In the genomic region with DNA sequence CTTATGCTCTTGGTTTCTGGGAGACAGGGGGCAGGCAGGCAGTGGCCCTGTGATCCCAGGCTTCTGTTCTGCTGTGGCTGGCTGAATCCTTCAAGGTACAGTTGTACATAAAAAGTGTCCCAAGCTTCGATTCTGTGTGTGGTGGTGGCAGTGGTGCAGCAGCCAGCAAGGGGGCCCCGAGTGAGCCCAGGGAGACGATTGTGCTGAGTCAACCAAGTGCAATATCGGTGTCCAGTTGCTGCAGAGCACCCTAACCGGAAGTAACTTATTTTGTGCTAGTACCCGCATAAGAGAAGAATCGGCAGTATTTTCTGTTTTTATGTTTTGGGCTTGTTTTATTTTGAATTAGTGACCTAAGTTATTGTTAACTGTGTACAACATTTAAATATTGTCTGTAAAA, we compare ENCODE assay signal across 21 mouse cellular contexts. TPM values are rescaled to one million over a fixed set of nuclear protein-coding genes. Genes with fewer than 3 reads are reported as not detected.
"Had no signal": no experiment of that assay in that cellular context is flagged by ENCODE, and none has a peak within 500 bp of the region (broad histone marks: within the 10 kb centered on the region; RNA-seq: fewer than 3 reads in every experiment).

No protein-coding gene starts in this region.

- H3K9ac ChIP-seq: limb, embryonic 15.5 days; liver, embryonic 15.5 days; lung, embryonic 14.5 days; midbrain, embryonic 12.5 days; neural tube, embryonic 12.5 days had no signal

- H3K36me3 ChIP-seq: limb, embryonic 15.5 days; liver, embryonic 15.5 days; midbrain, embryonic 12.5 days; neural tube, embryonic 12.5 days had no signal

- H3K27ac ChIP-seq: limb, embryonic 15.5 days; liver, embryonic 15.5 days; midbrain, embryonic 12.5 days; neural tube, embryonic 12.5 days had no signal

- DNase-seq: kidney, adult 18-20 months; layer of hippocampus, adult 9-11 months; layer of hippocampus, postnatal 36 days; right cerebral cortex, postnatal 4 days; spleen, adult 18-20 months; thymus, adult 2 months; thymus, postnatal 25 days had no signal

- H3K4me2 ChIP-seq: limb, embryonic 15.5 days; liver, embryonic 15.5 days; lung, embryonic 14.5 days; midbrain, embryonic 12.5 days; neural tube, embryonic 12.5 days had no signal

- H3K4me3 ChIP-seq: limb, embryonic 15.5 days; liver, embryonic 15.5 days; midbrain, embryonic 12.5 days; neural tube, embryonic 12.5 days had no signal

- H3K9me3 ChIP-seq: limb, embryonic 15.5 days; liver, embryonic 15.5 days; midbrain, embryonic 12.5 days; neural tube, embryonic 12.5 days had no signal

RNA-seq across cellular contexts. Expression of gene Dnajb8, which starts 15.5 kb away (rescaled TPM):
- total RNA-seq: layer of hippocampus, postnatal 36 days; left cerebral cortex, adult 8-10 months; left cerebral cortex, postnatal 25 days; megakaryocyte-erythroid progenitor cell, adult 5-6 weeks; midbrain, postnatal 0 days; neutrophil, adult 5-6 weeks had no signal
- polyA plus RNA-seq: kidney, embryonic 16.5 days; limb, embryonic 11.5 days; limb, embryonic 15.5 days; liver, embryonic 15.5 days; lung, embryonic 14.5 days; midbrain, embryonic 12.5 days; midbrain, postnatal 0 days; neural tube, embryonic 12.5 days; stomach, embryonic 14.5 days; thymus, adult 2 months; urinary bladder, adult 2 months had no signal
